Mouse (Mus musculus): ENCODE data around the gene Ahcyl1.
"Not testable (repeated sequence)": the region's sequence is repeated elsewhere in the genome, so short reads cannot be mapped to it uniquely, and the experiment has no call there.

Gene Ahcyl1

DNA sequence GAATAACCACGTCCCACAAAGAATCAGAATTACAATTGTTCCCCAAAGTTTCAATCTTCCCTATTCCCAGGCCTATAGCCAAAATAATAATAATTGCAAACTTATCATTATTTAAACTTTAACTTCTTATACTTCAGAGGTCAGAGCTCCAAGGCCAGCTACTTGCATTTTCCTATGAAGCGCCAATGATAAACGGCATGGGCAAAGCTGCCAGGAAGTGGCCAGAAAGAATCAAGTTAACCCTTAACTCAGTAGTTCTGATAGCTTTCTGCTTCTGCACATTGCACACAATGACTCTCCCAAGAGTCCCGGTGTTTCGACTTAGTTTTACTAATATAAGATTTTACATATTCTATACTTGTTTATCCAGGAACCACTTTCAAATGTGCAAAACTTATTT, 46.1 kb downstream of the Ahcyl1 start:
- DNase-seq: not testable (repeated sequence)

DNA sequence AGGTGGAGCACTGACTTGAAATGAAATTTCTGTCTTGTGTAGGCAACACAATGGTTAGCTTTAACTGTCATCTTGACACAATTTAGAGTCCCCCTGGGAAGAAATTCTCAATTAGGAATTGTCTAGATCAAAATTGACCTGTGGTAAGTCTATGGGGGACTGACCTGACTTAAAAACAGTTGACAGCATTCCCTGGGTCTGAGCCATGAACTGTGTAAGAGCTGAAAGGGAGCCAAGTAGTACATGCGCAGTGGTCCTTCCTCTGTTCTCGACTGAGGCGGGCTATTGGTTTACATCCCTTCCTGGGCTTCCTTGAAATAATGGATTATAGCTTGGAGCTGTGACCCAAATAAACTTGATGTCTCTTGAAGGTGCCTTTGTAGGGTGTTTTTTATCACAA, 49.4 kb downstream of the Ahcyl1 start:
- DNase-seq: no peak

DNA sequence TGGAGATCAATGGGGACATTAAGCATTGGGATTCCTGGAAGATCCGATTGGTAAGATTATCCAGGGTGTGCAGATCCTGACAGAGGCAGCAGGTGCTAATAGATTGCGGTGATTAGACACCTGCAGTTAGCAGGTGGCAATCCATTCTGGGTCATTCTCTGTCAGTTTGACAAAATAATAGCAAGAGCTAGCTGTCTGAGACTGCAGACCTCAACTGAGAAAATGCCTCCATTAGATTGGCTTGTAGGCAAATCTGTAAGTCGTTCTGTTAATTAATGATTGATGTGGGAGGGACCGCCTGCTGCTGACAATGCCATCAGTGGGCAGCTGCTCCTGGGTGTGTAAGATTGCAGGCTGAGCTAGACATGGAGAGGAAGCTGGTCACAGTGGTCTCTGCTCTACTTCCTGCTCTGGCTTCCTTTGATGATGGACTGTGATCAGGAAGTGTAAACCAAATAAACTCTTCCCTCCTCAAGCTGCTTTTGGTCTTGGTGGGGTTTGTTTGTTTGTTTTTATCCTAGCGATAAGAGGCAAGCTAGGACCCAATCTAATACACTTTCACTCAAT, 58.7 kb downstream of the Ahcyl1 start:
- DNase-seq: no peak

DNA sequence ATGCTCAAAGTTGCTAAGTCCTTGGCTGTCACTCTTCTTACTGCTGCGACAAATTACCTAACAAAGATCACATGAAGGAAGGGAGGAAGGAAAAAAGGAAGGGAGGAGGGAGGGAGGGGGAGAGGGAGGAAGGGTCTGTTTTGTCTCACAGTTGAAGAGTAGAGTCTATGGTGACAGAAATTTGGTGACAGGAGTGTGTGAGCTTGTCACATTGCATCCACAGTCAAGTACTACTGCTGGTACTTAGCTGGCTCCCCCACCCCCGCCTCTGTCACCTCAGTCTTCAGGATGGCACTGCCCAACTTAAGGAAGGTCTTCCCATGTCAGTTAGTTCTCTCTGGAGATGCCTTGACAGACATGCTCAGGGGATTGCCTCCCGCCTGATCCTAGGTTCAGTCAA, 60.1 kb downstream of the Ahcyl1 start:
- no peak for DNase-seq

GRCm38 (mm10) chr3:107635836-107636235, 60.5 kb downstream of the Ahcyl1 start:
- no peak for DNase-seq

DNA sequence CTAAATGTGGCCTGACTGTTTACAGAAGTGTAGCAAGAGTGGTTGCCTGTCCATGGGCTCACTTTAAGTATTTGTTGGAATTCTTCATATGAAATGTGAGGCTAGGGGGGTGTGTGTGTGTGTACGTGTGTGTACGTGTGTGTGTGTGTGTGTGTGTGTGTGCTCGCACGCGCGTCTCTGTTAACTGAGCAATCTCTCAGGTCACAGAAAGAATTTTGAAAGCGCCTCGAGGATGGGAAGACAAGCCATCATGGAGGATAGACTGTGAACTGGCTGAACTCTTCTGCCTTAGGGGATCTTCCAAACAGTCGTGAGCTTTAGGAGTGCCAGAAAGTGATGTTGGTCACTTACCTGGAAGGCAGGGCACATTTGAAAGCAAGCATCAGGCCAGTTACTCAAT, 62.5 kb downstream of the Ahcyl1 start:
- DNase-seq: no peak

GRCm38 (mm10) chr3:107632786-107633185, 63.6 kb downstream of the Ahcyl1 start:
- no peak for DNase-seq

GRCm38 (mm10) chr3:107631523-107631958, 64.8 kb downstream of the Ahcyl1 start, which contains the start of gene Strip1:
Strip1 (minus strand) TSS chr3:107631694.
- peak; percentile 94 to 95 for DNase-seq

- DNase-seq: no peak
Measured at GRCm38 (mm10) chr3:107630682-107631522, 65.5 kb downstream of the Ahcyl1 start, which contains the start of gene Gm10961. Gm10961 (plus strand) TSS chr3:107631322.

- no peak for DNase-seq
Measured at GRCm38 (mm10) chr3:107629411-107629810, 66.9 kb downstream of the Ahcyl1 start.

DNA sequence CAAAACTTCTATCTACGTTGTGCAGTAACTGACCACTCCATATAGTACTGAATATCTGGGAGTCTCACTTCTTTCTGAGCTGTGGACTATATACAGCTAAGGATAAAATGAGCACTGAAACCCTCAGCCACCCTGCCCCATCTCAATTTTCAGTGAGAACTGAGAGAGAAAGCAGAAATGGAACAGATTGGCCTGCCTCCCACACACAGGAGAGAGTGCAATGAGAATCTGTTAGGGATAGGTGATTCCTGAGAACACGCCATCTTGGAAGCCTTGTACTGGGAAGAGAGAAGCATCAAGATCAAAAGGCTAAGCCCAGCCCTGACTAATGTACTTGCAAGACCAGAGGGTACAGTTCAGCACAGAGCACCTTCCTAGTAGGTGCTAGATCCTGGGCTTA, 67.8 kb downstream of the Ahcyl1 start:
- peak in 1 of 2 experiments; percentile 1 for DNase-seq

GRCm38 (mm10) chr3:107627641-107628040, 68.7 kb downstream of the Ahcyl1 start:
- DNase-seq: peak in 1 of 2 experiments; percentile 2

DNA sequence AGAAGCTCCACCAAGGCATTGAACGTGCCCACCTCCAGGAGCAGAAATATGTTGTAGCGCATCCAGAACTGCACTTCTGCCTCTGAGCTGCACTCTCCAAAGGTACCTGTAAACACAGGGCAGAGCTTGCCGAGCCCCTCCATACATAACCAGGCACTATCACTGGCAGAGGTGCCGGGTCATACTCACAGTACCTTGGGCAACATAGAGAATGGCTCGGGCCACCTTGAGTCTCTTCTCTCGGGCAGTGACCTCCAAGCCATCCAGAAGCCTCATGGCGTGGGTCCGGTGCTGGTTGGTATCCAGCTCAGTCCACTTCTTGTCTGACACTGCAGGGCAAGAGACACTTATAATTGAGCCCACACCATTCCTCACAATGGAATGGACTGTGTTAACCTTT, 69.6 kb downstream of the Ahcyl1 start:
- peak in 1 of 2 experiments; percentile 4 for DNase-seq

DNA sequence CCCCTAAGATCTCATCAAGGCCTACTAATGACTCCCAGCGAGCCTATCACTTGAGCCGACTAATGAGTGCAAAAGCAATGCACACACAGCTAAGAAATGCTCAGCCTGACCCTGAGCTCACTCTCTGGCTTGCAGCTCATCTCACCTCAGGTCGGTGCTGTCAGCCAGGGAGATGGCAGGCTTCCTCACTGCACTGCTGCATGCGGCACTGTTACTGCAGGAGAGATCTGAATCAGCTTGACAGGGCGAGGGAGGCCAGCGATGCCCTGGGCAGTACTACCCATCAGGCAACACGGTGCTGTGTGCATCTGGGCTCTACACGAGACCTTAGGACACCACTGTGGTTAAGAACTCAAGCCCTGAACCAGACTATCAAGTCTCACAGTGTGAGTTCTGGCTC, 70.8 kb downstream of the Ahcyl1 start:
- DNase-seq: peak in 1 of 2 experiments; percentile 3

- peak in 1 of 2 experiments; percentile 3 for DNase-seq
Measured at GRCm38 (mm10) chr3:107624424-107624823, 71.9 kb downstream of the Ahcyl1 start.

GRCm38 (mm10) chr3:107622537-107622936, 73.8 kb downstream of the Ahcyl1 start:
- peak in 1 of 2 experiments; percentile 1 for DNase-seq

- peak in 1 of 2 experiments; percentile 2 for DNase-seq
Measured at GRCm38 (mm10) chr3:107621286-107622075, 74.9 kb downstream of the Ahcyl1 start.

DNA sequence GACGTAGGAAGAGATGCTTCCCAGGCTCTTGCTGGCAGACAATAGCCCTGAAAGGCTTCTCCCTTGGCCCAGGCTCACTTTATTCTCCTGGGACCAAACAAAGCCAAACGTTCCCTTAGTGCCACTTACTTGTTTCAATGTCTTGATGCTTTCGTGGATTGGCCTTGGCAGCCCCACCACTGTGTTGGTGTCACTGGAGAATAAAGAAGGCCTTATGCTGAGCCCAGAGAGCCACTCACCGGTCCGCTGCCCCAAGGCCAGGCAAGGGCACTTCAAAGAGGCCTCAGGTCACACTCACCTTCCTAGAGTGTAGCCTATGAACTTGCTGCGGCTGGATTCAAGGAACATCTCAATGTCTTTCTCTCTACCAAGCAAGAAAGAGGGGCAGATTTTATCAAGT, 76.4 kb downstream of the Ahcyl1 start:
- DNase-seq: peak; percentile 1 to 2

DNA sequence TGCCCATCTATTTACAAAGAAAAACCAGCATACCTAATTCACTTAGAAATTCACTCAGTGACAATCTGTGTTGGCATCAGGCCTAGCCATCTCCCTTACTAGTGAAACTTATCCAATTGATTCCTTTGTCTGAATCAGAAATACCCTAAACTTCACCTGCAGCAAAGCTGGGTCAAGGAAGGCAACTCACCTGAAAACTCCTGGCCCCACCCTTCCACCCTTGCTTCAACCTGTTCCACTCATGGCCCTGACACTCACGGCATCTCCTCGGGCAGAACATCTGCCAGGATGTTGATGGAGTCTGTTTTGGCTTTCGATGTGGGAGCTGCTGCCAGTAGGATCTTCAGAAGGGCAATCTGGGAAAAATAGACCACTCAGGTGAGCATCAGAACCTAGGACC, 78.6 kb downstream of the Ahcyl1 start:
- peak in 1 of 2 experiments; percentile 0 for DNase-seq

Data from cerebellum, postnatal 25 days (tissue).